Mouse (Mus musculus) liver, postnatal 0 days (tissue): ENCODE results near the gene Rps15a. TPM values are rescaled to one million over a fixed set of nuclear protein-coding genes. Genes with fewer than 3 reads are reported as not detected.
A peak's percentile ranks its signal among the peaks of the same experiment; 100 is the strongest.

Experiments used
- ATAC-seq: fragments of 200-750 bp; cut with Nextera tagmentation; 2 replicates; pipeline ENCODE4 v1.8.0; 2017; ENCODE audit warnings: mild to moderate bottlenecking, moderate library complexity
- DNase-seq: peaks from one replicate; pipeline ENCODE4 v3.0.0-alpha.2; 2016
- H3K27ac ChIP-seq: fragments of 300-500 bp; sonication (generic); 2 replicates; pipeline ENCODE4 v1.5.1; 2014; ENCODE audit warnings: antibody characterized with exemption, moderate library complexity, mild to moderate bottlenecking, low read depth
- H3K27me3 ChIP-seq: fragments of 300-500 bp; sonication (generic); 2 replicates; pipeline ENCODE4 v1.6.1; 2014; ENCODE audit warnings: low read length, control low read depth, mixed read lengths; ENCODE audit not compliant: insufficient read depth
- H3K36me3 ChIP-seq: fragments of 300-500 bp; sonication (generic); replicated peaks from 2 replicates; pipeline ENCODE4 v1.6.1; 2014; ENCODE audit warnings: mild to moderate bottlenecking, control low read depth, low read length, moderate library complexity, mixed read lengths; ENCODE audit not compliant: insufficient read depth
- H3K4me1 ChIP-seq: fragments of 300-500 bp; sonication (generic); 2 replicates; pipeline ENCODE4 v1.6.1; 2014; ENCODE audit warnings: antibody characterized with exemption, mild to moderate bottlenecking, control low read depth; ENCODE audit not compliant: insufficient read depth
- H3K4me2 ChIP-seq: fragments of 300-500 bp; sonication (generic); 2 replicates; pipeline ENCODE4 v1.6.1; 2014; ENCODE audit warnings: low read depth, mild to moderate bottlenecking, low read length, moderate library complexity, mixed read lengths
- H3K4me3 ChIP-seq: fragments of 300-500 bp; sonication (generic); 2 replicates; pipeline ENCODE4 v1.5.1; 2014; ENCODE audit warnings: low read depth, low read length
- H3K9ac ChIP-seq: fragments of 300-500 bp; sonication (generic); replicated peaks from 2 replicates; pipeline ENCODE4 v1.6.1; 2014; ENCODE audit warnings: mild to moderate bottlenecking, moderate library complexity
- H3K9me3 ChIP-seq: fragments of 300-500 bp; sonication (generic); 2 replicates; pipeline ENCODE4 v1.6.1; 2016; ENCODE audit warnings: mild to moderate bottlenecking, control low read depth, low read length, mixed read lengths
- CTCF ChIP-seq: sonication (generic); IDR thresholded peaks from 2 replicates; pipeline ENCODE4 v1.5.1; 2016; ENCODE audit warnings: antibody characterized with exemption, low read depth
- EP300 ChIP-seq: IDR thresholded peaks from 2 replicates; pipeline ENCODE4 v1.6.1; 2016; ENCODE audit warnings: antibody characterized with exemption, low read depth, mild to moderate bottlenecking
- WGBS: fragments of 180-500 bp; shearing (Covaris S2); extraction: QIAGEN DNeasy Blood & Tissue Kit; methylation state at CpG from one replicate; pipeline ENCODE4 v1.1.7; 2014; ENCODE audit not compliant: insufficient replicate concordance; 5-methylcytosine and 5-hydroxymethylcytosine counted together
- polyA plus RNA-seq: library from polyadenylated mRNA; unstranded; fragments of >200 nt; fragmentation: Nextera tagmentation; extraction: Ambion mirVana; gene quantifications from 2 replicates; pipeline ENCODE4 v1.2.1, GENCODE M21; 2015

Rps15a gene
- polyA plus RNA-seq, 1 experiment from 2014 or later: 414 TPM

GRCm38 (mm10) chr7:118118426-118118825 lies 2.4 kb upstream of the Rps15a start:
- Histone ChIP-seq H3K4me1 (peaks cover 40% of the 10 kb centered on the region), H3K9ac (no peak overlapping the region), H3K4me2 (no peak overlapping the region), H3K36me3 (peaks cover 58% of the 10 kb centered on the region), H3K27ac (peak overlapping the region; percentile 74; the same call in 1 of the 2 replicates), H3K4me3 (no peak overlapping the region), H3K9me3 (no peaks in the 10 kb centered on the region), H3K27me3 (no peaks in the 10 kb centered on the region)
- ATAC-seq (no peak), DNase-seq (no peak)
- WGBS: 58% methylated on average over 3 of the region's 3 CpGs
- TF ChIP-seq CTCF (no peak), EP300 (no peak)

DNA sequence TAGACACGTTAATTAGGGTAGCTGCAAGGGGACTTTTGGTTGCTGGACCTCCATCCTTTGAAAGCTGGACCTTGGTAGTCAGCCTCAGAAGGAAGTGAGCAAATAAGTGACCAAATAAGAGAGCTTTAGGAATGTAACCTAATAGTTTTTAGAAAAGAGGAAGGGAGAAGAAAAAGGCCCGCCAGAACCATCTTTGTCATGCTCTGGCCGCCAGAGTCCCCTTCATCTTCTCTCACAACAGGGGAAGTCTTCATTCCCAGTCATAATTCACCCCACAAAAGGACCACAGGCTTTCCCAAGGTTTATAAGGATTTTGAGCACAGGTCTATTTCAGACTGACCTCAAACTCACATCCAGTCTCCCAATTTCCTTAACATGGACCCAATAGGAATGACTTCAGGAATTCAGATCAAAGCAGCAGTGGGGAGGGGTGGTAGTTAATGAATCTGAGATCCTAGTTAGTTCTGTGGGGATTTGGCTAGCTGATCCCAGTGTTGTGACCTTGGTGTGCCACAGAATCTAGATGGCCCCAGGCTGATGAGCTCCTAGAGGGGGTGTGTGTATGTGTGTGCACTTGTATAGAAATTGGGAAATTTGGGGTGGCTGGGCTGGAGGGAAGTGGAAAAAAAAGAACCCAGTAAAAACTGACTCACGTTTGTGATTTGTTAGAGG lies 1.7 kb upstream of the Rps15a start:
- WGBS: 45% methylated on average over 4 of the region's 4 CpGs
- ATAC-seq: no peak
- 0 out of 2 replicates have a peak overlapping the region, but pooled peaks have one; percentile 24 for H3K27ac ChIP-seq
- no peak overlapping the region for H3K4me3 ChIP-seq
- H3K4me2 ChIP-seq: no peak overlapping the region
- no peaks in the 10 kb centered on the region for H3K9me3 ChIP-seq
- H3K9ac ChIP-seq: no peak overlapping the region
- DNase-seq: no peak
- peaks cover 59% of the 10 kb centered on the region for H3K36me3 ChIP-seq
- no peak for TF ChIP-seq CTCF
- TF ChIP-seq EP300: no peak
- no peaks in the 10 kb centered on the region for H3K27me3 ChIP-seq
- H3K4me1 ChIP-seq: peaks cover 47% of the 10 kb centered on the region

DNA sequence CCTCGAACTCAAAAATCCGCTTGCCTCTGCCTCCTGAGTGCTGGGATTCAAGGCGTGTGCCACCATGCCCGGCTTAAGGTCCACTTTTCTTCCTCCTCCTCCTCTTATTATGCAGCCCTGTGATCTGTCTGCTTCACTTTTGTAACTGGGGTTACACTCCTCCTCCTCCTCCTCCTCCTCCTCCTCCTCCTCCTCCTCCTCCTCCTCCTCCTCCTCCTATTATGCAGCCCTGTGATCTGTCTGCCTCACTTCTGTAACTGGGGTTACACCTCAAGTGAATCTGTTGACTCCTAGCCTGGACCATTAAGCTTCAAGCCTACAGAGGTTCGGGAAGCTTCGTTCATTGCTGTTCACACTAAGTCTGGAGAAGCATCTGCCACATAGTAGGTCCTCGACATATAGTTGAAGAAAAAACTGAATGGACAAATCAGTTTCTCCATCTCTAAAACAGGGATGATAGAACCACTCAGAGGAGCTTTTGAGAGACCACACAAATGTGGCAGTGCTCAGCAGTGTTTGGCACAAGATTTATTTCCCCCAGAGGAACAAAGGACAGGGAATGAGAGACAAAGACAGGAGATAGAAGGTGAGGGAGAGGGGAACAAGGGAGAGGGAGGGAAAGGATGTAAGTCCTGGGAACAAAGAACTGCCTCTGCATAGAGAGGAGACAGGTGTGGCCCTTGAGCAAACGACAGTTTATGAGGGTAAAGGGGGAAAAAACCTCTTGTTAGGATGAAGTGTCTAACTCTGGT lies 975 bp upstream of the Rps15a start:
- Histone ChIP-seq H3K9ac (peak overlapping the region; percentile 67), H3K36me3 (peaks cover 58% of the 10 kb centered on the region), H3K4me2 (peak overlapping the region; percentile 84), H3K4me1 (peaks cover 54% of the 10 kb centered on the region), H3K9me3 (no peaks in the 10 kb centered on the region), H3K27ac (no peak overlapping the region), H3K4me3 (peak overlapping the region; percentile 91), H3K27me3 (no peaks in the 10 kb centered on the region)
- no peak for DNase-seq
- TF ChIP-seq CTCF: no peak
- no peak for TF ChIP-seq EP300
- 8% methylated on average over 8 of the region's 8 CpGs for WGBS
- ATAC-seq: no peak

- WGBS: 0% methylated on average over 20 of the region's 20 CpGs
- Histone ChIP-seq H3K27ac (peak overlapping the region; percentile 88), H3K4me3 (peak overlapping the region; percentile 91), H3K9me3 (no peaks in the 10 kb centered on the region), H3K9ac (peak overlapping the region; percentile 93), H3K36me3 (peaks cover 59% of the 10 kb centered on the region), H3K4me1 (peaks cover 67% of the 10 kb centered on the region), H3K27me3 (no peaks in the 10 kb centered on the region), H3K4me2 (peak overlapping the region; percentile 84)
- ATAC-seq (peak; percentile 57), DNase-seq (no peak)
- TF ChIP-seq CTCF (no peak), EP300 (no peak)
These were observed 483 bp downstream of the Rps15a start for GRCm38 (mm10) chr7:118115533-118115876.

- H3K4me1 ChIP-seq: peaks cover 53% of the 10 kb centered on the region
- DNase-seq (no peak), ATAC-seq (no peak)
- peak overlapping the region; percentile 31; the same call in 1 of the 2 replicates for H3K27ac ChIP-seq
- no peaks in the 10 kb centered on the region for H3K9me3 ChIP-seq
- peaks cover 59% of the 10 kb centered on the region for H3K36me3 ChIP-seq
- no peak for TF ChIP-seq EP300
- no peak for TF ChIP-seq CTCF
- peak overlapping the region; percentile 84 for H3K4me2 ChIP-seq
- H3K27me3 ChIP-seq: no peaks in the 10 kb centered on the region
- peak overlapping the region; percentile 93 for H3K9ac ChIP-seq
- 46% methylated on average over 5 of the region's 5 CpGs for WGBS
- H3K4me3 ChIP-seq: peak overlapping the region; percentile 91
These were observed 2.3 kb downstream of the Rps15a start for GRCm38 (mm10) chr7:118113541-118114297.

DNA sequence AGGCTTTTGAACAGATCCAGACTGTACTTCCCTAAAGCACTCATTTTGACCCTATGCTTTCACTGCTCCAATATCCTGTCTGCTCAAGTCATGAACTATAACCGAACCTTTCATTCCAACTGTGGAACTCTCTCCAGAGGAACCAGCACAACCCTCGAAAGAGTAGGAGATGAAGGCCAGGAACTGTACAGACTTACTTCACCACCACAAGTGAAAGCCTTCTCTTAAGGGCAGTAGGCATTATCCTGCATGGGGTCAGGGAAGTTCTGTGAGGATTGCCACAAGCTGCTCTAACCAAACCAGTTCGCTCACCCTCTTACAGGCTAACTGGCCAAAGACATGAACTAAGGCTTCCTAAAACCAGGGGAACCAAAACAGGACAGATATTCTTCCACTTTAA lies 4.9 kb downstream of the Rps15a start:
- Histone ChIP-seq H3K36me3 (peaks cover 77% of the 10 kb centered on the region), H3K27me3 (no peaks in the 10 kb centered on the region), H3K9ac (0 out of 2 replicates have a peak overlapping the region, but pooled peaks have one; percentile 16), H3K4me1 (peaks cover 44% of the 10 kb centered on the region), H3K27ac (no peak overlapping the region), H3K9me3 (no peaks in the 10 kb centered on the region), H3K4me2 (peak overlapping the region; percentile 49), H3K4me3 (no peak overlapping the region)
- 59% methylated on average over 3 of the region's 3 CpGs for WGBS
- no peak for DNase-seq
- ATAC-seq: no peak
- no peak for TF ChIP-seq EP300
- TF ChIP-seq CTCF: no peak
